Mouse (Mus musculus): ENCODE results near the gene Aif1. TPM values are rescaled to one million over a fixed set of nuclear protein-coding genes. Genes with fewer than 3 reads are reported as not detected.

Gene Aif1
- 10 to 100 TPM; 10.3 to 10.5 TPM for total RNA-seq (2021)
- long read RNA-seq, transcript Aif1-203 (6 exons, 842 nt): major isoform, 7 of 9 reads
- long read RNA-seq, partial matches to known transcripts: 1 of 9 reads
- long read RNA-seq, other reads (novel, unspliced or antisense): 0 of 9 reads

DNA sequence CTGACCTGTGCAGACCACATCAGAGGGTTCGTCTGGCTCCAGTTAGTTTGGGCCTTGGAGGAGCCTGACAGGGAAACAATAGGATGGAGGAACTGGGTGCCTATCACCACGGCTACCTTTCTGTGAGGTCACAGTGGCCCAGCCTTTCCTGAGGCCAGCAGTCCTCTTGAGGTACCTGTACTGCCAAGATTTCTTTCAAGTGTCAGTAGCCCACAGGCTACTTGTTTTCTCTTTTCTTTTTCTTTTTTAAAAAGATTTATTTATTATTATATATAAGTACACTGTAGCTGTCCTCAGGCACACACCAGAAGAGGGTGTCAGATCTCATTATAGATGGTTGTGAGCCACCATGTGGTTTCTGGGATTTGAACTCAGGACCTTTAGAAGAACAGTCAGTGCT, at the start of gene Aif1:
TSS of gene Aif1 (minus strand) at position 101 of the 400 bp plus-strand sequence.
- DNase-seq (ENCODE audit: low spot score in 2 of 2): no peak

DNA sequence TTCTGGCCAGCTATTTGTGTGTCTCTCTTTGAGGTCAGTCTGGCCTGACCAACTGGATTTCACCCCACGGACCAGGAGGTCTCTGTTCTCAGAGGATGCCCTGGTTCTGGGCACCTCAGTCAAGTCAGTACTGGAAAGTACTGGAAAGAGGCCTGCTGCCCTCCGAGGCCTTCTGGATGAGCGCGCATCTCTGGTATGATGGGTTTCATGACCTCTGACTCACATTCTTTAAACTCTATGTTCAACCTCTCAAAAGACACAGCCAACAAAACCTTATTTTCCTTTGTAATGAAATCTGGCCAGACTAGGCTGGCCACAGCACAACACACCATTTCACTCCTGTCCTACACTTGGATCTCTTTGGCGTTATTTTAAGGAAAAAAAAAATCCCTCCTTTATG, 49.6 kb upstream of the Aif1 start:
- no peak for DNase-seq (ENCODE audit: low spot score in 2 of 2)

- no peak for DNase-seq (ENCODE audit: low spot score in 2 of 2)
These were observed 48.8 kb upstream of the Aif1 start for GRCm38 (mm10) chr17:35224641-35225040.

GRCm38 (mm10) chr17:35222299-35222698, 46.4 kb upstream of the Aif1 start:
- no peak for DNase-seq (ENCODE audit: low spot score in 2 of 2)

GRCm38 (mm10) chr17:35220156-35220952, 44.5 kb upstream of the Aif1 start, which contains the start of gene Gm16181:
TSS of gene Gm16181 (plus strand) at chr17:35220834.
- no peak for DNase-seq (ENCODE audit: low spot score in 2 of 2)

GRCm38 (mm10) chr17:35219601-35220041, 43.8 kb upstream of the Aif1 start:
- DNase-seq (ENCODE audit: low spot score in 2 of 2): no peak

- DNase-seq (ENCODE audit: low spot score in 2 of 2): no peak
These were observed 42.8 kb upstream of the Aif1 start for GRCm38 (mm10) chr17:35218516-35219193.

GRCm38 (mm10) chr17:35213071-35213470, 37.2 kb upstream of the Aif1 start:
- DNase-seq (ENCODE audit: low spot score in 2 of 2): no peak

DNA sequence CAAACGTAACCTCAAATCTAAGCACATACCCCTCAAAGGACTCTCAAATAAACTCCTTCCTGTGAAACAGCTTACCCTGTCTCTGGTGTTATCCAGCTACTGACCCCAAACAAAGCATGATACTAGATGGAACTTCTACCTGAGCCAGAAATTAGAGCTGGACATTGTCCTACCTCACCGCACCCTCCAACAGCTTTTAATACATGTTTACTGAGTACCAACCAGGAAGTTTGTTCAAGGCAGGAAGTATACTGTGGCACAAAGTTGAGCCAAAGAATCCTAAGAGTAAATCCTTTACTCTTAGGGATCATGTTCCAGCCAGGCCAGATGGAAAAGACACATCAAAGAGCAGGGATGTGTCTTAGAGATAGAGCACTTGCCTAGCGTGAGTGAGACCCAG, 34.7 kb upstream of the Aif1 start:
- no peak for DNase-seq (ENCODE audit: low spot score in 2 of 2)

DNA sequence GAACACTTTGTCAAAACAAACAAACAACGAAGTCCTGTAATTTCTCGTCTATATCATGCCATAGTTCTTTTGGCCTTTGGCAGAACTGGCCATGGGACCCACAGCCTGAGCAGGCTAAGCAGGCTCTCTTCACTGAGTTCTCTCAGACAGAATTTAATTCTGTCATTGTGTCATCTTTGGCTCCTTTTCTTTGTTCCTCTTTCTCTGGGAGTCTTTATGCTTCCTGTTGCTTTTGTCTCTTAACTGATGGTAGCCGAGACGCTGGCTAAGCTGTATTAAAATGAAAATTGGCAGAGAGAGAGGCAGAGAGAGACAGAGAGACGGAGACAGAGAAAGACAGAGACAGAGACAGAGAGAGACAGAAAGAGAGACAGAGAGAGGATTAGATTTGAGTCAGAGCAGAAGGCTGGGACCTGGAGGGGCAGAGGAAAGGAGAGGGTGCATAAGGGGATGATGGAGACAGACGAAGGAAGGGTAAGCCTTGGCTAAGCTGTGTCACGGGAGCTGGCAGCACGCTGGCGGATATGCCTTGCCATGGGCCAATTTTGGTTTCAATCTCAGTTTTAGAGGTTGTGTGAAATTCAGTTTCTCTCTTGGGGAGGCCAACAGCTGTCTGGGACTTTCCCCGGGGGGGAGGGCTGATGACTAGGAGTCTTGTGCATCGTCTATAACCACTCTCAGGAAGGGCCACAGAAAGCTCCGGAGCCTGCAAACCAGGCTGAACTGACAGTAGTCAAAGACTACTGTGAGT, 34.1 kb upstream of the Aif1 start:
- DNase-seq (ENCODE audit: low spot score in 2 of 2): no peak

DNA sequence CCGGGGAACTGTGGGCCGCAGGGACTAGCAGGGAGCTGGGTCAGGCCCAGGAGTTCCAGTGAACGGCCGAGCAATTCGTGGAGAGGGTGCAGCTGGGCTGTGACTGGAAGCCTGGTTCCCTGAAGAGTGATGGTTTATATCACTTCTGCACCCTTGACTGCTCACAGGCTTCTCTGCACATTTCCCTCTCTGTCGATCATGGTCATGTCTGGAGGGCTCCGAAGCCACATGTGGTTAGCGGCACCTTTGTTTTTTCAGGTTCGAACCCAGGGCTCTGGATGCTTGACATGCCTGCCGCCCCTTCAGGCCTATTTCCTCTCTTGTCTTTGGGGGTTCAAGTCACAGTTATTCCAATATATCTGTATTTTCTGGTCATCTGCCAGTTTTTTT, 29.5 kb upstream of the Aif1 start:
- no peak for DNase-seq (ENCODE audit: low spot score in 2 of 2)

GRCm38 (mm10) chr17:35204494-35205379, 28.9 kb upstream of the Aif1 start, which contains the start of gene Lta:
TSS of gene Lta (minus strand) at chr17:35205351.
- DNase-seq (ENCODE audit: low spot score in 2 of 2): no peak

GRCm38 (mm10) chr17:35202442-35202841, 26.6 kb upstream of the Aif1 start:
- DNase-seq (ENCODE audit: low spot score in 2 of 2): no peak

DNA sequence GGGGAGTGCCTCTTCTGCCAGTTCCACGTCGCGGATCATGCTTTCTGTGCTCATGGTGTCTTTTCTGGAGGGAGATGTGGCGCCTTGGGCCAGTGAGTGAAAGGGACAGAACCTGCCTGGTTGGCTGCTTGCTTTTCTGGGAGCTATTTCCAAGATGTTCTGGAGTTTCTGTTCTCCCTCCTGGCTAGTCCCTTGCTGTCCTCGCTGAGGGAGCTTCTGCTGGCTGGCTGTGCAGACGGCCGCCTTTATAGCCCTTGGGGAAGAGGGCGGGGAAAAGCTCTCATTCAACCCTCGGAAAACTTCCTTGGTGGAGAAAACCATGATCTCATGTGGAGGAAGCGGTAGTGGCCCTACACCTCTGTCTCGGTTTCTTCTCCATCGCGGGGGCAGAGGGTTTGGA, 25.9 kb upstream of the Aif1 start, which contains the start of gene Tnf:
TSS of gene Tnf (minus strand) at position 221 of the 400 bp plus-strand sequence.
- DNase-seq (ENCODE audit: low spot score in 2 of 2): no peak

DNA sequence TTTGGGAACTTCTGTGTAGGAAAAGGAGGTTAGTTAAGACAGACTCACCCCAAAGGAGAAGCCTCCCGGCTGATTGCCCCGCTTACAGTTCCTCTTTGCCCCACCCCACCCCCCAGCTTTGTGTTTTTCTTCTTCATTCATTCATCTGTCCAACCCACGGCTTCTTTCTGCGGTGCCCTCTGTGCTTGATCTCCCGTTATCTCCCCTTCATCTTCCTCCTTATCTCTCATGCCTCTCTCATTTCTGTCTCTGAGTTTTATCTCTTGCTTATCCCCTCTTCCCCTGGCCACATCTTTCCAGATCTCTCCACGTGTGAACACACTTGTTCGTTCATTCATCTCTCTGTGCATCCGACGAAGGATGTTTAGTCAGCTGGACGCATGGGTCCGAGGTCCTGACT, 25.3 kb upstream of the Aif1 start:
- DNase-seq (ENCODE audit: low spot score in 2 of 2): no peak

GRCm38 (mm10) chr17:35200398-35200797, 24.5 kb upstream of the Aif1 start:
- no peak for DNase-seq (ENCODE audit: low spot score in 2 of 2)

DNA sequence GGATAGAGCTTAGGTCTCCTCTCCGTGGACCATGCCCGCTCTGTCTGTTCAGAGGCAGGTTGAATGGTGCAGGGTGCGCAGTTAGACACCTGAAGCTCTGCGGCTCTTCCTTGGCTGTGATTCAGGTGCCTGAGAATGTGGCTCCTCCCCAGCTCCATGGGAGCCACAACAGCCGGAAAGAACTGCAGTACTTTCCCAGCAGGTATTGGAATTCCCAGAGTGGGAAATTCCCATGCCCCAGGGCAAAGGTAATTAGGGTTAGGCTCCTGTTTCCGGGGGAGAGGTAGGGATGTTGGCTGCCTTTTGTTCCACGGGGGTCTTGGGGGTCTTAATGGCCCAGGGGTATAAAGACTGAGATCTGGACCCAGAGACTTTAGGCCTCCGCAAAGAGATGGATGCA, 23.1 kb upstream of the Aif1 start:
- DNase-seq (ENCODE audit: low spot score in 2 of 2): no peak

DNA sequence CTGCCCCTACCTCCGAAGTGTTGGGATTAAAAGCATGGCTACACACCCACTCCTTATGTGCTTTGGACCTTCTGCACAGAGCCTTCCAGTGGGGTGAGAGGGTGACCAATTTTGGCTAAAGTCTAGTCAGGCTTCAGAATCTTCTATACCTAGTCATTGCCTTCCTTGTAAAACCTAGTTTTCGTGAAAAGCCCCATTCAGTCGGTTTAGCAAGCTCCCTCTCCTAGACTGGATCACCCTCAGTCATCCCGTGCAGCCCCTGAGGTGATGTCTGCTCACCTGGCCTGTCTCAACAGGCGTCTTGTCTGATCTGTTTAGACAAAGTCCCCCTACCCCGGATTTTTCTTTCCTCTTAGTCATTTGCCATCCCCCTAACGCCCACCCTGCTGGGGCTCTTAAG, 22.2 kb upstream of the Aif1 start:
- no peak for DNase-seq (ENCODE audit: low spot score in 2 of 2)

DNA sequence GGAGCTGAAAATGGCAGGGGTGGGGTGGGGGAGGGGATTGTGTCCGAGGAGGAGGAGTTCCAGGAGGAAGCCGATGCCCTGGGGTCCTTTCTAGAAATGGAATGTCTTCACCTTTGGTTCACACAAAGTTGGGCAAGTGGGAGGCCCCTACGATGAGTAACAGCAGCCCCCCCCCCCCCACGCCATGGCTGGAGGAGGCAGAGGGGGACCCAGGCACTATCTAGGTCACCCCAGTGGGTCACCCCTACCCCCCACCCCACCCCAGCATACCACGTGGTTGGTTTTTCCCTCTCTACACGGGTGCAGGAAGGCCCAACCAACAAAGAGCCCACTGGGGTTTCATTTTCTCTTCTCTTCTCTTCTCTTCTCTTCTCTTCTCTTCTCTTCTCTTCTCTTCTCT, 21.3 kb upstream of the Aif1 start:
- DNase-seq (ENCODE audit: low spot score in 2 of 2): no peak

DNA sequence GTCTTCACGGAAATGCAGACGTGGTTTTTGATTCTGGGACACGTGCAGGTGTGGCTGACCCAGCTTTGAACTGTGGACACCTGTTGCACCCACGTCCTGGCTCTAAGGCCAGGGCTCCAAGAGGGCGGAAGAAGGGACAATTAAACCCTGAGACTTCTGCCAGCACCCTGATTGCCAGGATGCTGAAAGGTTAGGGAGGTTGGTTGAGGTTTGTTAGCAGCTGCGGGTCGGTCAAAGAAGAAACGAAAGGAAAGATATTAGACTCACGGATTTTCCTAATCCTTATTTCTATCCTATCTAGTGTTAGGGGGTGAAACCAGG, 20.4 kb upstream of the Aif1 start:
- DNase-seq (ENCODE audit: low spot score in 2 of 2): no peak
